Mouse (Mus musculus): Measurements from ENCODE around the gene AF067061.
"Not testable (repeated sequence)": the region's sequence is repeated elsewhere in the genome, so short reads cannot be mapped to it uniquely, and the experiment has no call there.

The AF067061 gene

DNA sequence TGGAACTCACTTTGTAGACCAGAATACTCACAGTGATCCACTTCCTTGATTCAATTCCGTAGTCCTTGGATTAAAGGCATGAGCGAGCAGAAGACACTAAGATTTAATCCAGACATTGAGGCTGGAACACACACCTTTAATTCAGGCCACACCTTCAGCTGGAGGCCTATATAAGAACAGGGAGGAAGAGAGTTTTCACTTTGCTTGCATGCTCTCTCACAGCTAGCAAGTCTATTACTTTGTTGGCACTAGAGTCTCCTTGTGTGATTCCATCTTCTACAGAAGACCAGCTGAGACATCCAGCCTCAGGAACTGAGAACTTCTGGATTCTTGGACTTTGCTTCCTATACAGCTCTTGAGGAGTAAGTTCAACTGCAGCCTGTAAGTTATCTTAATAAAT, at the start of gene AF067061:
AF067061 (plus strand) TSS at position 245 of the 400 bp plus-strand sequence.
- DNase-seq (ENCODE audit: low spot score): not testable (repeated sequence)

DNA sequence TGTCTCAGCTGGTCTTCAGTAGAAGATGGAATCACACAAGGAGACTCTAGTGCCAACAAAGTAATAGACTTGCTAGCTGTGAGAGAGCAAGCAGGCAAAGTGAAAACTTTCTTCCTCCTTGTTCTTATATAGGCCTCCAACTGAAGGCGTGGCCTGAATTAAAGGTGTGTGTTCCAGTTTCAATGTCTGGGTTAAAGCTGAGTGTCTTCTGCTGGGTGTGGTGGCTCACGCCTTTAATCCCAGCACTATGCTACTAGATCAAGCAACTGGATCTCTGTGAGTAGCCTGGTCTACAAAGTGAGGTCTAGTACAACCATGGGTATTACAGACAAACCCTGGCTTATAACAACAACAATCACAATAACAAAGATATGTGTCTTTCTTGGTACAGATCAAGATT, 47.1 kb upstream of the AF067061 start, which contains the start of gene Gm21762:
Gm21762 (minus strand) TSS at position 101 of the 400 bp plus-strand sequence.
- not testable (repeated sequence) for DNase-seq (ENCODE audit: low spot score)

DNA sequence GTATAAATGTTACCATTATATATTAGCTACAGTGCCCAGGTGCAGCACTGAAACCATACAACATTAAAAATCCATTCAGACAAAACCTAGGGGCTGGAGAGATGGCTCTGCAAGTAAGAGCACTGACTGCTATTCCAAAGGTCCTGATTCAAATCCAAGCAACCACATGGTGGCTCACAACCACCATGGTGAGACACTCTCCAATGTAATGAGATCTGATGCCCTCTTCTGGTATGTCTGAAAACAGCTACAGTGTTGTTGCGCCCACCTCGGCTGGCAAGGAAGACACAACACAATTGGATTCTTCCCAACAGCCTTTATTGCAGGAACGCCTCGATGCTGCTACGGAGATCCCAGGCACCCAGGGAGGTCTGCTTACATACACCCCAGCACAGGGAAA, 42.0 kb upstream of the AF067061 start:
- DNase-seq (ENCODE audit: low spot score): not testable (repeated sequence)

DNA sequence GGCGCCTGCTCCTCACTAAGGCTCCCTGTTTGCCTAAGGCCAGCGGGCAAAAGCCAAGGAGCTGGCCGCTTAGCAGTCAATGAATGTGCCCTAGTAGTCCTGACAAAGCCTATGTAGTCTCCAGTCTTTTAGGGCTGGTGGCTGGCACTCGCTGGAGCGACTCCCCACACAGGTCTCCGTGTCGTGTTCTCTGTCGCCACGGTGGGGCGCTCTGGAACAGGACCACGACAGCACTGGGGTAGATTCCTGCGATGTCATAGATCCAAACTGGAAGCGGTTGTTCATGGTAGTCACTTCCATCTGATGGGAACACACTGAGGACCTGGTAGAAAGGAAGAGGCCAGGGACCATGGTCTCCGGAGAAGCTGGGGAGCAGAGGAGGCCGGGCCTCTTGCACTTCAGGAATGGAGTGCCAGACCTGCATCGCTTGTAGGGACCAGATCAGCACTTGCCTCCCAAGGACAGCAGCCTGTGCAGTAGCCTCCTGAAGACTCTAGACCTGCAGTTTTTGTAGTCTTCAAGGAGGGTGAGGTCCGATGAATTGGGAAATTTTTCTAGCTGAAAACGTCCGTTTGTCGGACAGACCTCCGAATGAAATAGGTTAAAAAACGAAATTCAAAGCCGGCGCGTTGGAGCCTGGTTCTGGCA, 39.8 kb upstream of the AF067061 start:
- DNase-seq (ENCODE audit: low spot score): not testable (repeated sequence)

DNA sequence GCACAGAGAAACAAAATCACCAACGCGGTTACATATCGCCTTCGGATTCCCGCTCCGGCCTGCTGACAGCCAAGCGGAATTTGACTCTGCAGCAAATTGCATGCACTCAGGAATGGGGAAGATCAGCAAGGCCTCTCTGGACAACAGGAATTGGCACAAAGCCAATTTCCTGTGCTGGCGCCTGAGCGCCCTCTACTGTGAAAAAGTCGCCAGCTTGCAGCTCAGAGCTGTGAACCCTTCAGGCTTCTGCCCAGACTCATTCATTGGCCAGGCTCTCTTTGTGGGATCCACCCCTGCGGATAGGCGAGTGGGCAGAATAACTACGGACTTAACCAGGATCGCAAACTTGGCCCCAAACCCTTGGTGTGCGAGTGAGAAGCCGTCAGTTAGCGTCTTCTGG, 31.1 kb upstream of the AF067061 start:
- DNase-seq (ENCODE audit: low spot score): not testable (repeated sequence)

DNA sequence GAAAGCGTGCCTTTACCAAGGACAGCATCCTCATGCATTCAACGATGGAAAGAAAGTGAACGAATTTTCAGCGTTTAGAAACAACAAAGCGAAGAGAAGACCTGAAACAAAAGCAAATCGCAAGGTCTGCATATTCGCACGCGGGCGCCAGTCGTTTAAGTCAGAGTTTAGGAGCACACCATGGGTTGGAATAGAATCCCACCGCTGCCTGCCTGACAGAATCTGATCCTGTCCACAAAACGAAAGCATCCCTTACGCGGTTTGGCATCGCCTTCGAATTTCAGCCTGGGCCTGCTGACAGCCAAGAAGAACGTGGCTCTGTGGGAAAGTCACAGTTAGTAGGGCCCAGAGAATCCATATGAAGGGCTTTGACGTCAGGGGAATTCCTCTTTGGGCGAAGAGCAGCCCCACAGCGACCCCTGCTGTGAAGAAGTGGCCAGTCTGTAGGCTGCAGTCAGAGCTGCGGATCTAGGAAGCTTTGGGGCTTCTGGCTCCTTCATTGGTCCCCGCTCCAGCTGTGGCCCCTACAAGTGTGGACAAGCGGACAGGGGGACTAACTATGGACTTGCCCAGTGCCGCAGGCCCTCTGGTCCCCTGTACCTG, 30.4 kb upstream of the AF067061 start:
- not testable (repeated sequence) for DNase-seq (ENCODE audit: low spot score)

DNA sequence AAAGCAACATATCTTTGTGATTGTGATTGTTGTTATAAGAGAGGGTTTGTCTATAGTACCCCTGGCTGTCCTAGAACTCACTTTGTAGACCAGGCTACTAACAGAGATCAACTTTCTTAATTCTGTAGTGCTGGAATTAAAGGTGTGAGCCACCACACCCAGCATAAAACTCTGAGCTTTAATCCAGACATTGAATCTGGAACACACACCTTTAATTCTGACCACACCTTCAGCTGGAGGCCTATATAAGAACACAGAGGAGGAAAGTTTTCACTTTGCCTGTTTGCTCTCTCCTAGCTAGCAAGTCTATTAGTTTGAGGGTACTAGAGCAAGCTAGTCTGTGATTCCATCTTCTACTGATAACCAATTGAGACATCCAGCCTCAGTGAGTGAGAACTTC, 24.1 kb upstream of the AF067061 start, which contains the start of gene Gm21731:
Gm21731 (plus strand) TSS at position 301 of the 400 bp plus-strand sequence.
- not testable (repeated sequence) for DNase-seq (ENCODE audit: low spot score)

DNA sequence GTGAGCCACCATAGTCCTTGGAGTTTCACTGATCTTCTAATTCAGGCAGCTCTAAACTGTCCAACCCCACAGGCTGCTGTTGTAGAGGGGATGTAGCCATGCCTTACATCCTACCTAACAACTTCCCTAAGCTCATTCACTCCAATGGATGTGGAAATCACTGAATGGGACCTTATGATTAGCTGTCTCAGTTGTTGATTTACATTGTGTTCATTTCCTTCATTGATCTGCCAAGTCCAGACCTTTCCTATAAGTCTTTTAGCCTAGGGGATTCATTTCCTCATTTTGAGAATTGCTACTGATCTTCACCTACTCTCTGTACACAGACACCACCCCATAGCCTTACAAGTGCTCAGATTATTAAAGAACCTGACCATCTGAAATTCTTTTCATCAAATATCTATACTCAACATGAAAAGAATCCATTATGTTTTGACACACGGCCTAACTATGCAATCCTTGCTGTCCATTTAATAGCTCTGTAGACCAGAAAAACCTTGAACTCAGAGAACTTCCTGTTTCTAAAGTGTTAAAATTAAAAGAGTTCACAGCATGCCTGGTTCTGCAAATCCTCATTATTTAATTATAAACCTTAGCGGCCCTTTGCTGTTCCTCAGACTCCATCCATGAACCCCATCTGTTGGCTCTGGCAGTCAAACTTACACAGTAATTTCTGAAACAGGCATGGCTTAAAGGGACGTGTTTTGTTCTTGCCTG, 11.5 kb upstream of the AF067061 start:
- not testable (repeated sequence) for DNase-seq (ENCODE audit: low spot score)

DNA sequence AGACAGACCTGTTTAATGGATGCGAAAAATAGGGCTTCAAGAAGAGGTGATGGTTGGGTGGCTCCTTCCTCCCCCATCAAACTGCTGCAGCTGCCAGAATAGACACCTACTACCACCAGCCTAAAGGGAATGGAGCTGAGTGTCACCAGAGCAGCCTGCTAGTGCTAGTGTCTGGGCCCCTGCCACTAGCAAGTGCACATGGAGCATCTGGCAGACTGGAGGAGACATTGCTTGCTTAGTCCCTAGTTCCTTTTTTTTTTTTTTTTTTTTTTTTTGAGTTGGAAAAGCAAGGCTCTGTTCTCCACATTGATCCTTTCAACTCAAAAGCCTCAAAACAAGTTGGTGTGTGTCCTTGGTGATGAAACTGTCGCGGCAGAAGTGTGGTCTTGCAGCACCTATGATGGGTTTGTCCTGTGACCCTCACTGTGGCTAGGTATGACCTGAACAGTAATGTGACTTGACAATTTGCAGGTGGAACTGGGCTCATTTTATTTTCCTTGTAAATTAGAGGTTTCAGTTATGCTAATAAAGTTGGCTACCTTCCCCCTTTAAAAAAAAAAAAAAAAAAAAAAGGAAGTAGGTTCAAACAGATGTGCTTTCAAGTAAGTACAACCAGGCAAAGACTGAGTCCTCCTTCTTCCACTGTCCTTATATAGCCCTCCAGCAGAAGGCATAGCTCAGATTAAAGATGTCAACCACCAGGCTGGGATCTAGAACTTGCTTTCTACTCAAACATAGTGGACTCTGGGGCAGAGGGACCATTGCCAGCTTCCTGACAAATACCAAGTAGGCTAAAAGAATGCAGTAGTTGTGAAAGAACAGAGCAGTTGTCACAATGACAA, 3.9 kb upstream of the AF067061 start:
- not testable (repeated sequence) for DNase-seq (ENCODE audit: low spot score)

DNA sequence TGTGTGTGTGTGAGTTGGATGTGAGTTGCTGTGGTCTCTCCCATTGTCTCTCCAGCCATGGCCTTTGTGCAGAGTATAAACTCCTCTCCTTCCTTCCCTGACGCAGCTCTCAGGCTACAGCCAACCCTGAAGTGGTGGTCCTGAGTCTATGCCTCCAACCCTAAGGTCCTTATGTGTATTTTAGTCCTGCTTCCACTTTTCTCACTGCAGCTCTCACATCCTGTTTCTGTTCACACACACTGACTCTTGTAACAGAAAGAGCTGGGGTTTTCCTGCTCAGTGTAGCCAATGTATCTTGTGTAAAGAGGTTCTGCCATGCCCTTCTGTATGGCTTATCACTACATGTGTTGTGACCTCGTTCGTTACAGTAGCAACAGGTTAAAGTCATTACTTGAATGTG, 3.2 kb upstream of the AF067061 start:
- not testable (repeated sequence) for DNase-seq (ENCODE audit: low spot score)

DNA sequence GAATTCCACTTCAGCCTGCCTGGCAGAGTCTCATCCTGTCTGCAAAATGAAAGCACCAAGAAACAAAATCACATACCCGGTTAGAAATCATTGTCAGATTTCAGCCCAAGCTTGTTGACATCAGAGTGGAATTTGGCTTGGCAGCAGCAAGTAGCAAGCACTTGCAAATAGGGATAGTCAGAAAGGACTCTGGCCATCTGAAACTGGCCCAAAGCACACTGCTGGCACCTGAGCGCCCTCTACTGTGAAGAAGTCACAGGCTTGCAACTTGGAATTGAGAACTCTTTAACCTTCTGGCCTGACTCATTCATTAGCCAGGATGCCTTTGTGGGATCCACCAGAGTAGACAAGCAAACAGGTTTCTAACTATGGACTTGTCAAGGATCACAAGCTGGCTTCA, 14.9 kb downstream of the AF067061 start:
- not testable (repeated sequence) for DNase-seq (ENCODE audit: low spot score)

DNA sequence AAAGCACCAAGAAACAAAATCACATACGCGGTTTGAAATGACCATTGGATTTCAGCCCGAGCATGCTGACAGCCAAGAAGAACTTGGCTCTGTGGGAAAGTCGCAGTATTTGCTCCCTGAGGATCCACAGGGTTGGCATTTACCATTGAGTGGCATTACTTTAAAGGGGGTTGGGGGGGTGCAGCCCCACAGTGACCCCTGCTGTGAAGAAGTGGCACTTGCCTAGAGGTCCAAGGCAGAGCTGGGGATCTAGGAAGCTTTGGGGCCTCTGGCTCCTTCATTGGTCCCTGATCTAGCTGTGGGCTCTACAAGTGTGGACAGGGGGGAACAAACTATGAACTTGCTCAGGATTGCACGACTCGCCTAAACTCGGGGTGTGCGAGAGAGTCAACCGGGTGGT, 15.9 kb downstream of the AF067061 start:
- DNase-seq (ENCODE audit: low spot score): no peak

DNA sequence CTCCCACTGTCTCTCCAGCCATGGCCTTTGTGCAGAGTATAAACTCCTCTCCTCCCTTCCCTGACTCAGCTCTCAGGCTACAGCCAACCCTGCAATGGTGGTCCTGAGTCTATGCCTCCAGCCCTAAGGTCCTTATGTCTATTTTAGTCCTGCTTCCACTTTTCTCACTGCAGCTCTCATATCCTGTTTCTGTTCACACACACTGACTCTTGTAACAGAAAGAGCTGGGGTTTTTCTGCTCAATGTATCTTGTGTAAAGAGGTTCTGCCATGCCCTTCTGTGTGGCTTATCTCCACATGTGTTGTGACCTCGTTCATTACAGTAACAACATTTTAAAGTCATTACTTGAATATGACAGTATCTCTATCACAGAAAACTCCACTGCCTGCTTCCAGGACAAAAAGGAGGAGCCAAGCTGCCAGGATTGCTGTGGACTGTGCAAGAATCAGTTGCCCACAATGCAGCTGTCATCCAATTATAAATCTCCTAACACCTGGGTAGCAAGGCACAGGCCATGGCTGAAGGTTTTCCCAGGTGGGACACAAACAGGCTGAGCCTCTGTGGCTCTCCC, 36.5 kb downstream of the AF067061 start:
- DNase-seq (ENCODE audit: low spot score): no peak

DNA sequence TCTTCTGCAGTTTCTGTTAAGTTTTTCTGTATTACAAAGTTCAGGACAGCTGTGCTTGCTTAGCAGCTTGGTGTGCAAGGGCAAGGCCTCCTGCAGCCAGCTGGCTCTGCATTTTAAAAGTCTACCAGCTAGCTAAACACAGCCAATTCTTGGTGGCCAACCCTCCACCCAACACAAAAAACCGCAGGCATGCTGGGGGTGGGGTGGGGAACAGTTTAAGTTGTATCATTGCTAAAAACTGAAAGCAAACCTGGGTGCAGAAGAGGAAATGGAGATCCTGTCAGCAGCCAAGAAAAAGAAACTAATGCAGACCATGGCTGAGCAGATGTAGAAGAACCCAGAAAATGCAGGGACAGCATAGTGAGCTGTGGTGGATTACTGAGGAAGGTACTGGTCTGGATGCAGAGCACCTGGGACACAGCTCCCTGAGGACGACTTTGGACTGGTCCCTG, 37.1 kb downstream of the AF067061 start, which contains the start of gene BC147527:
BC147527 (plus strand) TSS at position 402 of the 452 bp plus-strand sequence.
- DNase-seq (ENCODE audit: low spot score): no peak

DNA sequence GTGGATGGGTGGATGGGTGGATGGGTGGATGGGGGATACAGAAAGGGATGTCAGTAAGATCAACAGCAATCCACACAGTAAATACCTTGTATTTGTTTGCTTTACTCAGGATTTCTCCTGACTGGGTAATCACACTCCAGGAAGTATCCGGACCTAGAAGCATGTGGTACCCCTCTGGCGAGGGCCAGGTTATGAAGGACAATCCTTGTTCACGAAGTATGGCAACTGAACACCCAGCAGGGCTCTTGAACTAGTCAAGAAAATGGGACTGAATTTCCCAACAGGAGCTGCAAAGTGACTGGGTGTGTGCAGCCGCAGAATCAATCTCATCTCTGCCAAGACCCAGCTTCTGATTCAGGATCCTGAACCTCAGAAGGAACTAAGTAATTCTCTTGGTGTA, 37.9 kb downstream of the AF067061 start:
- no peak for DNase-seq (ENCODE audit: low spot score)

DNA sequence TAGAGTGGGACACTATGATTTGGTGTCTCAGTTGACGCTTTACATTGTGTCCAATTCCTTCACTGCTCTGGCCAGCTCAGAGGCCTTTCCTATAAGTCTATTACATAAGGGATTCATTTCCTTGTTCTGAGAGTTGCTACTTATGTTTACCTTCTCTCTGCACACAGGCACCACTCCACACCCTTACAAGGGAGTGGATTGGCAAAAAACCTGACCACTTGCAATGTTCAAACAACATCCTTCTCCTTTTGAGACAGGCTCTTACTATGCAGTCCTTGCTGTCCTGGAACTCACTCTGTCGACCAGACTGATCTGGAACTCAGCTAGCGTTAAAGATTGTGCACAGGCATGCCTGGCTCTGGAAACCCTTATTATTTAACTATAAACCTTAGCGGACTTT, 47.8 kb downstream of the AF067061 start:
- no peak for DNase-seq (ENCODE audit: low spot score)

DNA sequence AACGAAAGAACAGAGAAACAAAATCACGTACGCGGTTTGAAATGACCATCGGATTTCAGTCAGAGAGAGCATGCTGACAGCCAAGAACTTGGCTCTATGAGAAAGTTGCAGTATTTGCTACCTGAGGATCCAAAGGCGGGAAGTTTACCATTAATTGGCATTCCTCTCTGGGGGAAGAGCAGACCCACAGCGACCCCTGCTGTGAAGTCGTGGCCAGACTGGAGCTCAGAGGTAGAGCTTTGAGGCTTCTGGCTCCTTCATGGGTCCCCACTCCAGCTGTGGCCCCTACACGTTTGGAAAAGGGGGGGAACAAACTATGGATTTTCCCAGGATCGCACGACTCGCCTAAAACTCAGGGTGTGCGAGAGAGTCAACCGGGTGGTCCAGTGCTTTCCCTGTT, 50.7 kb downstream of the AF067061 start:
- DNase-seq (ENCODE audit: low spot score): no peak

Data from testis, postnatal 14 days (tissue).